Mouse (Mus musculus): Measurements from ENCODE around the gene Btn2a2.
A peak's percentile ranks its signal among the peaks of the same experiment; 100 is the strongest.

Gene Btn2a2

GRCm38 (mm10) chr13:23488400-23489322 is at the start of gene Btn2a2:
TSS of gene Btn2a2 (minus strand) at chr13:23488857.
- peak; percentile 31 for DNase-seq (ENCODE audit: low spot score)

GRCm38 (mm10) chr13:23538249-23538648 is 49.6 kb upstream of the Btn2a2 start:
- DNase-seq (ENCODE audit: low spot score): no peak

- DNase-seq (ENCODE audit: low spot score): no peak
Observed at GRCm38 (mm10) chr13:23537006-23537710, 48.5 kb upstream of the Btn2a2 start.

GRCm38 (mm10) chr13:23536076-23536822 is 47.6 kb upstream of the Btn2a2 start:
- DNase-seq (ENCODE audit: low spot score): no peak

GRCm38 (mm10) chr13:23535137-23536075 is 46.7 kb upstream of the Btn2a2 start, which contains the start of gene Hist1h3g:
TSS of gene Hist1h3g (plus strand) at chr13:23535422.
- peak; percentile 61 for DNase-seq (ENCODE audit: low spot score)

GRCm38 (mm10) chr13:23534368-23535131 is 45.9 kb upstream of the Btn2a2 start:
- DNase-seq (ENCODE audit: low spot score): no peak

GRCm38 (mm10) chr13:23533560-23534367 is 45.1 kb upstream of the Btn2a2 start, which contains the start of gene Hist1h2af:
TSS of gene Hist1h2af (plus strand) at chr13:23533906.
- DNase-seq (ENCODE audit: low spot score): peak; percentile 40

- no peak for DNase-seq (ENCODE audit: low spot score)
Observed at GRCm38 (mm10) chr13:23532262-23533075, 43.8 kb upstream of the Btn2a2 start.

GRCm38 (mm10) chr13:23530901-23531875 is 42.5 kb upstream of the Btn2a2 start, which contains the start of gene Hist1h4h:
TSS of gene Hist1h4h (plus strand) at chr13:23531050.
- DNase-seq (ENCODE audit: low spot score): peak; percentile 92

- peak; percentile 52 for DNase-seq (ENCODE audit: low spot score)
Observed at GRCm38 (mm10) chr13:23530181-23530900, 41.7 kb upstream of the Btn2a2 start.

GRCm38 (mm10) chr13:23529480-23530165 is 41.0 kb upstream of the Btn2a2 start:
- DNase-seq (ENCODE audit: low spot score): no peak

GRCm38 (mm10) chr13:23529005-23529404 is 40.3 kb upstream of the Btn2a2 start:
- DNase-seq (ENCODE audit: low spot score): no peak

- peak; percentile 89 for DNase-seq (ENCODE audit: low spot score)
Observed at GRCm38 (mm10) chr13:23526312-23526711, 37.7 kb upstream of the Btn2a2 start.

- DNase-seq (ENCODE audit: low spot score): no peak
Observed at GRCm38 (mm10) chr13:23525901-23526300, 37.2 kb upstream of the Btn2a2 start.

GRCm38 (mm10) chr13:23524654-23525053 is 36.0 kb upstream of the Btn2a2 start:
- peak; percentile 82 for DNase-seq (ENCODE audit: low spot score)

- DNase-seq (ENCODE audit: low spot score): no peak
Observed at GRCm38 (mm10) chr13:23523976-23524375, 35.3 kb upstream of the Btn2a2 start.

Data from urinary bladder, postnatal 25 days (tissue).